Comparison of ENCODE assay signal across 7 mouse cellular contexts in the genomic region with DNA sequence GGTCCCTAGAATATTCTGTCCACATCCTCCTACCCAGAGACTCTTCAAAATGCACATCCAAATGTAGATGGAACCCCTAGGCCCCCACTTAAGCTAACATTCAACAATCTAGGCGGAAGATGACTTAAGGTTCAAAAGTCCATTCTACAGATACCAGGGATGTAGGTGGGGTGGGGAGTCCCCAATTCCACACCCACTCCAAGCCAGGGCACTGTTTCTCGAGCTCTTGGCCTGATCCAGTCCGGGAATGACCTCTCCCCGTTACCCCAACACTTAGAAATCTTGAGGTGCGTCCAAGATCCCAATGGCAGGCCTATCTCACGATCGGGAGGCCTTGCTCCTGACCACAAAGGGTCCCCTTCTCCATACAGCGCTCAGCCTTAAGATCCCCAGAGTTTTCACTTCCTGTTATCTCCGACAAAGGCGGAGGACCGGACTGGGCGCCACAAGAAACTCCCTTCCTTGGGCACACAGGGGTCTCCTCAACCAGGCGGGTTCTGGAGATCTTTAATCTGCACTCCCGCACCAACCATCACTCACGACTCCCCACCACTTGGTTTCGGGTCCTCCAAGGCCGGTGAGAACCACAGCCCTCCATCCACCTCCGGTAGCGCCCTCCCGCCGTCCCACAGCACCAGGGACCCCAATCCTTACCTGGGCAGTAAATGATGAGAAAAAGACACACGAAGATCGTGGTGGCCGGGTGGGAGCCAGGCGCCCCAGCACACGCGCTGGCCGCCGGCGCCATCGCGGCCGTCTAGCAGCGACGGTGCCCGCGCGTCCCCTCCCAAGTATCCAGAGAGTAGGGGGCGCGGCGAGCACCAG. TPM values are rescaled to one million over a fixed set of nuclear protein-coding genes. Genes with fewer than 3 reads are reported as not detected.
DNase-seq lines count a peak whose midpoint lies in the region; ATAC-seq and TF ChIP-seq lines count a peak whose summit lies in the region.

No protein-coding gene starts in this region.

- no peaks in the 10 kb centered on the region for H3K9me3 ChIP-seq in liver, postnatal 0 days (ENCODE audit: low read length)

- peak overlapping the region; percentile 60 for H3K4me2 ChIP-seq in liver, postnatal 0 days (ENCODE audit: low read depth, low read length)

- H3K4me1 ChIP-seq in liver, postnatal 0 days (ENCODE audit: insufficient read depth), result peaks cover 7% of the 10 kb centered on the region

- H3K27me3 ChIP-seq in liver, postnatal 0 days (ENCODE audit: insufficient read depth, low read length), result peaks cover 13% of the 10 kb centered on the region

- H3K27ac ChIP-seq in liver, postnatal 0 days (ENCODE audit: low read depth), result peak overlapping the region; percentile 92

- DNase-seq in urinary bladder, postnatal 25 days (ENCODE audit: low spot score), result peak; percentile 13
- DNase-seq in urinary bladder, postnatal 4 days (ENCODE audit: low spot score in 2 of 2), result no peak
- peak; percentile 33 for DNase-seq in liver, postnatal 0 days
- DNase-seq in cerebellum, postnatal 14 days, result no peak
- DNase-seq in thymus, adult 18-20 months, result no peak
- DNase-seq in MN1 (ENCODE audit: low spot score), result no peak

- peak overlapping the region; percentile 70 for H3K9ac ChIP-seq in liver, postnatal 0 days (replicated peaks)

- TF ChIP-seq CTCF in liver, postnatal 0 days (IDR thresholded peaks at IDR 0.05; ENCODE audit: low read depth), result no peak

- H3K36me3 ChIP-seq in liver, postnatal 0 days (replicated peaks; ENCODE audit: insufficient read depth, low read length), result peaks cover 2% of the 10 kb centered on the region

- ATAC-seq in granulocyte monocyte progenitor cell, adult 5-6 weeks (replicated peaks; ENCODE audit: poor library complexity, severe bottlenecking), result peak; percentile 71
- peak; percentile 35 for ATAC-seq in liver, postnatal 0 days

- peak overlapping the region; percentile 57 for H3K4me3 ChIP-seq in liver, postnatal 0 days (ENCODE audit: low read depth, low read length)

- 8% methylated on average over 41 of the region's 41 CpGs for WGBS in liver, postnatal 0 days (ENCODE audit: insufficient replicate concordance)

- TF ChIP-seq EP300 in liver, postnatal 0 days (IDR thresholded peaks at IDR 0.05; ENCODE audit: low read depth), result no peak

RNA-seq across cellular contexts. Expression of a gene that starts 0.6 kb away (rescaled TPM):
- not detected in 2 replicates for total RNA-seq in granulocyte monocyte progenitor cell, adult 5-6 weeks (2014; fragmentation: Nextera tagmentation)
- total RNA-seq in granulocyte monocyte progenitor cell, adult 5-6 weeks (2017), result 0.10 and 0.22 TPM in 2 replicates
- 28.2 and 33.7 TPM in 2 replicates for polyA plus RNA-seq in liver, postnatal 0 days (2015; fragmentation: Nextera tagmentation; extraction: Ambion mirVana)

RNA-seq across cellular contexts. Expression of a gene that starts 1.0 kb away (rescaled TPM):
- not detected in 2 replicates for total RNA-seq in granulocyte monocyte progenitor cell, adult 5-6 weeks (2014; fragmentation: Nextera tagmentation)
- not detected in 2 replicates for total RNA-seq in granulocyte monocyte progenitor cell, adult 5-6 weeks (2017)
- 4.0 and 5.0 TPM in 2 replicates for polyA plus RNA-seq in liver, postnatal 0 days (2015; fragmentation: Nextera tagmentation; extraction: Ambion mirVana)

RNA-seq across cellular contexts. Expression of a gene that starts 16.0 kb away (rescaled TPM):
- total RNA-seq in granulocyte monocyte progenitor cell, adult 5-6 weeks (2014; fragmentation: Nextera tagmentation), result 87.7 and 105 TPM in 2 replicates
- total RNA-seq in granulocyte monocyte progenitor cell, adult 5-6 weeks (2017), result 103 and 128 TPM in 2 replicates
- polyA plus RNA-seq in liver, postnatal 0 days (2015; fragmentation: Nextera tagmentation; extraction: Ambion mirVana), result 11.6 and 12.0 TPM in 2 replicates

RNA-seq across cellular contexts. Expression of a gene that starts 28.8 kb away (rescaled TPM):
- total RNA-seq in granulocyte monocyte progenitor cell, adult 5-6 weeks (2014; fragmentation: Nextera tagmentation), result not detected in 2 replicates
- total RNA-seq in granulocyte monocyte progenitor cell, adult 5-6 weeks (2017), result not detected in 2 replicates
- polyA plus RNA-seq in liver, postnatal 0 days (2015; fragmentation: Nextera tagmentation; extraction: Ambion mirVana), result 142 and 248 TPM in 2 replicates

RNA-seq across cellular contexts. Expression of a gene that starts 48.2 kb away (rescaled TPM):
- total RNA-seq in granulocyte monocyte progenitor cell, adult 5-6 weeks (2014; fragmentation: Nextera tagmentation), result not detected in 2 replicates
- not detected in 2 replicates for total RNA-seq in granulocyte monocyte progenitor cell, adult 5-6 weeks (2017)
- 0.49 TPM in 1 of 2 replicates, not detected in the other for polyA plus RNA-seq in liver, postnatal 0 days (2015; fragmentation: Nextera tagmentation; extraction: Ambion mirVana)

Comparison
In these comparisons a context has a peak if more than half of its experiments do, and no peak if none do; other contexts are left out.
1. DNase-seq: peak in urinary bladder, postnatal 25 days (single experiment) and liver, postnatal 0 days (single experiment); none in urinary bladder, postnatal 4 days (0 of 2), cerebellum, postnatal 14 days (0 of 2), thymus, adult 18-20 months (0 of 2) and MN1 (single experiment).